Mouse (Mus musculus) olfactory bulb, adult 2 months (tissue): Measurements from ENCODE around the gene Cd68. TPM values are rescaled to one million over a fixed set of nuclear protein-coding genes. Genes with fewer than 3 reads are reported as not detected.

Experiments
- H3K27ac ChIP-seq: fragments of 200-500 bp; 2 replicates; pipeline ENCODE4 v1.5.1; 2012; ENCODE audit warnings: low read depth, low read length; ENCODE audit not compliant: insufficient read depth
- H3K4me1 ChIP-seq: fragments of 200-500 bp; 2 replicates; pipeline ENCODE4 v1.6.1; 2012; ENCODE audit warnings: low read length; ENCODE audit not compliant: control insufficient read depth, insufficient read depth
- H3K4me3 ChIP-seq: fragments of 200-500 bp; 2 replicates; pipeline ENCODE4 v1.5.1; 2012; ENCODE audit warnings: mild to moderate bottlenecking, low read depth, low read length, moderate library complexity; ENCODE audit not compliant: insufficient read depth
- CTCF ChIP-seq: fragments of 200-500 bp; IDR thresholded peaks from 2 replicates; pipeline ENCODE4 v1.5.1; 2012; ENCODE audit warnings: low read depth, mild to moderate bottlenecking, low read length, moderate library complexity; ENCODE audit not compliant: insufficient read depth
- POLR2A ChIP-seq: fragments of 200-500 bp; IDR thresholded peaks from 2 replicates; pipeline ENCODE4 v1.6.1; 2012; ENCODE audit warnings: mild to moderate bottlenecking, low read depth, low read length, moderate library complexity; ENCODE audit not compliant: insufficient read depth
- WGBS: fragments of 180-500 bp; shearing (Covaris S2); methylation state at CpG from one replicate; pipeline ENCODE4 v1.1.7; 2018; 5-methylcytosine and 5-hydroxymethylcytosine counted together
- polyA plus RNA-seq: library from polyadenylated mRNA; stranded (reverse); fragments of >200 nt; gene quantifications from 2 replicates; pipeline ENCODE4 v1.2.4, GENCODE M21; 2012; ENCODE audit warnings: low replicate concordance; ENCODE audit not compliant: missing spikeins, insufficient read depth, insufficient read length

Cd68 gene
- polyA plus RNA-seq, 1 experiment = not detected

DNA sequence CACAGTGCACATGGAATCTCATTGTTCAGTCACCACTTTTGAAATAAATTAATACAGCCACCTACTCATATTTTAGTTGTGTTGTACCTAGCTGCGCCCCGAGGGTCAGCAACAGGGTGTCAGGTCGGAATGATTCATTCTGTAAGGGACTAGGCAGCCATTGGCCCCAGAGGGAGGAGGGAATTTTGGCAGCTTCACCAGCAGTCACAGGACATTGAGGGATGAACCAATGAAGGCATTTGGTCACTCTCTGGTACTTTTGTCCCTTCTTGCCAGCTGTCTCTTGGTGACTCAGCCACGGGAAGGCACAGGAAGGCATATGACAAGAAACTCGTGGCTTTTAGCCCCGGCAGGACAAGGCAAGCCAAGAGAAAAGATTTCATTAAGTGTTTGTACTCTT, 2.2 kb downstream of the Cd68 start:
- TF ChIP-seq CTCF (no peak), POLR2A (no peak)
- Histone ChIP-seq H3K27ac (no peak overlapping the region), H3K4me3 (no peak overlapping the region), H3K4me1 (peaks cover 4% of the 10 kb centered on the region)
- 82% methylated on average over 6 of the region's 6 CpGs for WGBS

DNA sequence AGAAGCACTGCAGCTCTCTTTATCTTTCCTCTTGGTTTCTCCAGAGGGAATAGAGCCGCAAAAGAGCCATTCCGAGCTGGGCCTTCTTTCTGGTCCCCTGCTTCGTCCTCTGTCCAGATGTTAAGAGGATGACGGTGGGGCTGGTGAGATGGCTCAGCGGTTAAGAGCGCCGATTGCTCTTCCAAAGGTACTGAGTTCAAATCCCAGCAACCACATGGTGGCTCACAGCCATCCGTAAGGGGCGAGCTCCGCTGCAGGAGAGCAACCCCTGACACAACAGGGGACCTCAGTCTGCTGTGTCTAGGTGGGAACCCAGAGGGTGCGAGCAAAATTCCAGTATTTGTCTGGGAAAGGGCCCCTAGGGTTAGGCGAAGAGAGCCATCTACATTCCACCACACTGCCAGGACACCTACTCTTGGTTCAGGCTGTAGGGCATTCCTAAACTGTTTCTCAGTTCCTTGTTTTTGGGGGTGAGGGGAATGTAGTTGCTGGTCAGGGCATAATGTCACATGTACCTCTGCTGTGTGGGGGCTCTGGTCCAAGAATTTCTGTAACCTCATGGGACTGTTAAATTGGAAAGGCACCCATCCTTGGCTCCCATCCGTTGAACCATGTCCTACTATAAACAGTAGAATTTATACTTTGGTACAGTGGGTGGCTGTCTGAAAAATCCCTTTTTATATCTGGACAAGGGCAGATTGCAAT, 2.8 kb downstream of the Cd68 start:
- H3K27ac ChIP-seq = peak overlapping the region; percentile 96
- TF ChIP-seq POLR2A (no peak), CTCF (no peak)

DNA sequence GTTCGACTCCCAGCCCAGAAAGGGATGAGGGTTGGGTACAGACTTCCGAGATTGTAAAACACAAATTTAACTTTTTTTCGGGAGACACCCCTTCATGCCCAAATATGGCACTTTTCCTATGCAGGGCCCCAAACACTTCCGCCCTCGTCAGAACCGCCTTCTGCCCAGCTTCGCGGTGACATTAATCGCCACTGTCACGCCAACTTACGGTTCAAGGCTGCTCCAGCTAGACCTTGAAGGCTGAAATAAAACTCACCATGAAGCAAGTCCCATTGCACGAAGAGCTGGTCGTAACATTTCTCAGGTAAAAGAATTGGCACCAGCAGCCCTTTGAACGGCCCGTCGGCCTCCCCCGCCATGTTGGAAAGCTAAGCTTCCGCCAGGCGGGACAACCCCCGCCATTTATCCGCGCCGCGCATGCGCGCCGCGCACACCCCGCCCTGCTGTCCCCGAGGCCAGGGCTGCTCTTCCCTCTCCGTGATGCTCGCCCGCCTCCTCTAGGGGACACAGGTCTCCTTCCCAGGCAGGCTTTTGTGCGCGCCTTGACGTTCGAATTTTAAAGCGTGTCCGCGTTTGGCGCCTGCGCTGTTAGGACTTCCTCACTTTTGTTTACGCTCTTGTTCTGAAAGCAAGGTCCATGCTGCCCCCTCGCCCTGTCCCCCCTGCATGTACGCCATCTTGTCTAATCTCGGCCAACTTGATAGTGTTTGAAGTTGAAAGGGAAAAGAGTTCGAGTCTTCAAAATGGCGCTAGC, 3.6 kb downstream of the Cd68 start, which contains the start of gene Mpdu1:
Mpdu1 (minus strand) TSS at position 430 of the 754 bp plus-strand sequence.
- peaks cover 4% of the 10 kb centered on the region for H3K4me1 ChIP-seq
- H3K4me3 ChIP-seq = peak within 1 kb of the TSS; percentile 69
- H3K27ac ChIP-seq = peak within 1 kb of the TSS; percentile 96
- TF ChIP-seq POLR2A (peak; percentile 85), CTCF (no peak)
- under 1% methylated on average over 48 of the region's 48 CpGs for WGBS

More for the DNA sequence above, 2.8 kb downstream of the Cd68 start:
- peak overlapping the region; percentile 69 for H3K4me3 ChIP-seq
- WGBS = 62% methylated on average over 13 of the region's 13 CpGs
- H3K4me1 ChIP-seq = peaks cover 4% of the 10 kb centered on the region

GRCm38 (mm10) chr11:69661221-69661881, 4.6 kb downstream of the Cd68 start:
- Histone ChIP-seq H3K27ac (no peak overlapping the region), H3K4me1 (peaks cover 4% of the 10 kb centered on the region), H3K4me3 (peak overlapping the region; percentile 69; the same call in 1 of the 2 replicates)
- no peak for TF ChIP-seq POLR2A
- TF ChIP-seq CTCF = no peak
- 51% methylated on average over 3 of the region's 3 CpGs for WGBS

GRCm38 (mm10) chr11:69657462-69657881, 8.5 kb downstream of the Cd68 start:
- no peak overlapping the region for H3K27ac ChIP-seq
- WGBS = 82% methylated on average over 15 of the region's 15 CpGs
- no peak for TF ChIP-seq POLR2A
- peak; percentile 13; the same call in 1 of the 2 replicates for TF ChIP-seq CTCF
- H3K4me1 ChIP-seq = peaks cover 5% of the 10 kb centered on the region
- no peak overlapping the region for H3K4me3 ChIP-seq

DNA sequence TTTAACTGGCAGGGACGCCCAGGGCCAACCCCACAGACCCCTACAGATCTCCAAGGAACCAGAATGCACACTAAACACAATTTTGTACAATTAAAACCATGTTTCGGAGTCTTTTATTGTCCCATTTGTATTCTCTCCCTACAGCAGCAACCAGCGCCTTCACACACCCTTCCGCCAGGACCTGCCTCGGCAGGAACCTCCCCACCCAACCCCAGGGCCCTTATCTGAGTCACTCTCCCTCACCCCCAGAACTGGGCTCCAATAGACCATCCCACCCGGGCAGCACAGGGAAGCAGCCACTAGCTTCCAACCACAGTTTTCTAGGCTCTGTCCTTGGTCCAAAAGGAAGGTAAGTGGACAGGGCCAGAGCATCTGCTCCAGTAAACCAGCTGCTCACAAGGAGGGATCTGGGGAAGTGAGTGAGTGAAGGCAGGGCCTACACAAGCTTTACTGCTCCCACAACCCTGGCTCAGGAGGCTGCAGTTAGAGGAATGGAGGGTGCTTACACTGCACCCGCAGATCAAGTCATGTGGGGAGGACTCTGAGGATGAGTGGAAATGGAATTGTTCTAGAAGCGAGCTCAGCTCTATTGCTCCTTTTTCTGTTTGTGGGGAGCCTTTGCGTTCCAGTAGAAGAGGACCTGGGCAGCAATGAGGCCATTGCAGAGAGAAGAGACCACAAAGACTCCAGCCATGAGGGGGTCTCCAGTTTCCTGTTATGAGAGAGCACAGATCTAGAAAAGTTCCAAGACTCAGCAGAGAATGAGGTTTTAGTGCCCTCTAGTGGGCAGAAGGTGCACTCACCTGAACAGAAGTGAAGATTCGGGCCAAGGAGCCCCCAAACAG, 9.1 kb downstream of the Cd68 start:
- no peak overlapping the region for H3K27ac ChIP-seq
- H3K4me3 ChIP-seq = no peak overlapping the region
- 74% methylated on average over 10 of the region's 10 CpGs for WGBS
- peaks cover 5% of the 10 kb centered on the region for H3K4me1 ChIP-seq
- no peak for TF ChIP-seq CTCF
- no peak for TF ChIP-seq POLR2A

DNA sequence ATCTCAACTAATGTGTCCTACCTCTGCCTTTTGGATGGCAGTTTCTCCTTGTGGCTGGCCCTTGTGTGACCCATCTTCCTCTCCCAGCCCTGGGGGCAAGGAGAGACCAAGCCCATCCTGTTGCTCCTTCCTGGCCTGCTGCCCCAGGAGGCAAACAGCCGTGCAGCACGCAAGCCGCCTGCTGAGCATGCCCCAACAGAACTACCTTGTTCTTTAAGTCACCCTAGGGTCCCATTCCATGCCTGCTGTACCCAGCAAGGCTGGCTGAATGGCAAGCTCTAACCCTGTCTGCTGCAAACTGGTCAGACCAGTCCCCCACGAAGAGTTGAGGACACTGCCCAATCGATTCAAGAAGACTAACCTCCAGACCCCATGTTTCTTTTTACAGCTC, 9.9 kb downstream of the Cd68 start:
- Histone ChIP-seq H3K27ac (no peak overlapping the region), H3K4me1 (peaks cover 5% of the 10 kb centered on the region), H3K4me3 (no peak overlapping the region)
- TF ChIP-seq POLR2A (no peak), CTCF (no peak)
- WGBS = 82% methylated on average over 5 of the region's 5 CpGs

- WGBS = 22% methylated on average over 34 of the region's 34 CpGs
- Histone ChIP-seq H3K27ac (no peak within 1 kb of the TSS), H3K4me3 (no peak within 1 kb of the TSS), H3K4me1 (peaks cover 5% of the 10 kb centered on the region)
- TF ChIP-seq CTCF (peak; percentile 82), POLR2A (no peak)
Observed at GRCm38 (mm10) chr11:69655264-69656064, 10.5 kb downstream of the Cd68 start, which contains the start of gene Sox15. TSS of gene Sox15 (plus strand) at chr11:69655314.
